Mouse (Mus musculus) CH12.LX (cell line): ENCODE results near the gene Ubash3b. TPM values are rescaled to one million over a fixed set of nuclear protein-coding genes. Genes with fewer than 3 reads are reported as not detected.
A peak's percentile ranks its signal among the peaks of the same experiment; 100 is the strongest.

Source experiments
- DNase-seq: peaks from one replicate; pipeline ENCODE4 v3.0.0-alpha.2; 2013; ENCODE audit errors: extremely low read depth
- H3K27ac ChIP-seq: 2 replicates; pipeline ENCODE4 v1.5.1; 2012; ENCODE audit warnings: low read depth, mild to moderate bottlenecking, control low read depth, moderate library complexity; ENCODE audit not compliant: insufficient read depth
- H3K27me3 ChIP-seq: replicated peaks from 2 replicates; pipeline ENCODE3; 2012; ENCODE audit warnings: inconsistent platforms
- H3K36me3 ChIP-seq, 2 experiments: replicated peaks in 1 of 2; 2 replicates each; pipeline versions ENCODE3 to v1.6.1; 2012; ENCODE audit warnings: inconsistent platforms in 1 of 2, low read length in 1 of 2, mild to moderate bottlenecking in 1 of 2, mixed read lengths in 1 of 2, moderate library complexity in 1 of 2; ENCODE audit not compliant: control insufficient read depth in 1 of 2, insufficient read depth in 1 of 2
- H3K4me1 ChIP-seq, 2 experiments: 2 replicates each; pipeline ENCODE4 v1.6.1; 2012; ENCODE audit warnings: inconsistent platforms in 1 of 2, moderate library complexity in 1 of 2; ENCODE audit not compliant: insufficient read depth in 2 of 2, control insufficient read depth in 1 of 2
- H3K4me2 ChIP-seq: 2 replicates; pipeline ENCODE4 v1.6.1; 2012; ENCODE audit warnings: low read depth, mild to moderate bottlenecking, control low read depth; ENCODE audit not compliant: poor library complexity, insufficient read depth, severe bottlenecking
- H3K4me3 ChIP-seq, 3 experiments: fragments of 150-350 bp in 1 of 3; sonication (generic) in 1 of 3; replicated peaks in 1 of 3; 2 replicates each; pipeline versions ENCODE3 to v1.5.1; 2011 to 2012; ENCODE audit warnings: low read depth in 2 of 3, low read length in 2 of 3, mild to moderate bottlenecking in 2 of 3, moderate library complexity in 2 of 3, control low read depth in 1 of 3, improper control_type of control experiment in 1 of 3, inconsistent platforms in 1 of 3, mixed read lengths in 1 of 3; ENCODE audit not compliant: poor library complexity in 1 of 3
- H3K79me2 ChIP-seq: replicated peaks from 2 replicates; pipeline ENCODE4 v1.6.1; 2012; ENCODE audit warnings: mild to moderate bottlenecking, moderate library complexity; ENCODE audit not compliant: control insufficient read depth, poor library complexity, insufficient read depth, severe bottlenecking; ENCODE audit errors: extremely low read depth
- H3K9ac ChIP-seq: 2 replicates; pipeline ENCODE4 v1.6.1; 2012; ENCODE audit warnings: low read depth, mild to moderate bottlenecking, control low read depth, moderate library complexity; ENCODE audit not compliant: insufficient read depth
- H3K9me3 ChIP-seq: replicated peaks from 2 replicates; pipeline ENCODE3; 2012; ENCODE audit warnings: low read length, inconsistent platforms, mixed read lengths
- EP300 ChIP-seq: IDR thresholded peaks from 2 replicates; pipeline ENCODE4 v1.6.1; 2011; ENCODE audit warnings: low read length, improper control_type of control experiment
- GABPA ChIP-seq: IDR thresholded peaks from 2 replicates; pipeline ENCODE4 v1.6.1; 2012; ENCODE audit warnings: low read depth, low read length, improper control_type of control experiment, inconsistent platforms; ENCODE audit not compliant: insufficient replicate concordance
- IRF4 ChIP-seq: IDR thresholded peaks from 2 replicates; pipeline ENCODE4 v1.6.1; 2014; ENCODE audit warnings: low read depth, mild to moderate bottlenecking, inconsistent platforms, low read length, improper control_type of control experiment
- MAFK ChIP-seq: IDR thresholded peaks from 2 replicates; pipeline ENCODE4 v1.6.1; 2011; ENCODE audit warnings: low read length, improper control_type of control experiment; ENCODE audit not compliant: insufficient replicate concordance
- MAZ ChIP-seq: IDR thresholded peaks from 2 replicates; pipeline ENCODE4 v1.6.1; 2012; ENCODE audit warnings: low read depth, mild to moderate bottlenecking, inconsistent platforms, low read length, improper control_type of control experiment, moderate library complexity
- MEF2A ChIP-seq: IDR thresholded peaks from 2 replicates; pipeline ENCODE4 v1.6.1; 2014; ENCODE audit warnings: low read depth, mild to moderate bottlenecking, inconsistent platforms, low read length, improper control_type of control experiment, borderline replicate concordance
- NELFE ChIP-seq: IDR thresholded peaks from 2 replicates; pipeline ENCODE4 v1.6.1; 2011; ENCODE audit warnings: low read depth, low read length, improper control_type of control experiment
- NRF1 ChIP-seq: IDR thresholded peaks from 2 replicates; pipeline ENCODE4 v1.6.1; 2014; ENCODE audit warnings: low read depth, mild to moderate bottlenecking, inconsistent platforms, low read length, improper control_type of control experiment, moderate library complexity
- PAX5 ChIP-seq: IDR thresholded peaks from 2 replicates; pipeline ENCODE4 v1.6.1; 2012; ENCODE audit warnings: low read length, inconsistent platforms, mixed read lengths
- POLR2A ChIP-seq: IDR thresholded peaks from 2 replicates; pipeline ENCODE4 v1.6.1; 2011; ENCODE audit warnings: low read depth, mild to moderate bottlenecking, improper control_type of control experiment, low read length
- RAD21 ChIP-seq: IDR thresholded peaks from 2 replicates; pipeline ENCODE4 v1.6.1; 2011; ENCODE audit warnings: low read depth, mild to moderate bottlenecking, low read length, improper control_type of control experiment, moderate library complexity
- TBP ChIP-seq: conservative IDR thresholded peaks from 2 replicates; pipeline ENCODE4 v1.6.1; 2011; ENCODE audit warnings: low read depth, low read length, improper control_type of control experiment
- UBTF ChIP-seq: IDR thresholded peaks from 2 replicates; pipeline ENCODE4 v1.6.1; 2012; ENCODE audit warnings: low read depth, mild to moderate bottlenecking, inconsistent platforms, low read length, improper control_type of control experiment, moderate library complexity
- ZMIZ1 ChIP-seq: IDR thresholded peaks from 2 replicates; pipeline ENCODE4 v1.6.1; 2012; ENCODE audit warnings: low read depth, mild to moderate bottlenecking, inconsistent platforms, low read length, improper control_type of control experiment
- ZNF384 ChIP-seq: IDR thresholded peaks from 2 replicates; pipeline ENCODE4 v1.6.1; 2012; ENCODE audit warnings: low read depth, low read length, improper control_type of control experiment, inconsistent platforms
- dilution Hi-C: fragments of 300-500 bp; cut with MboI; formaldehyde crosslinking; loops from 2 replicates; pipeline ENCODE4 v1.14.3; 2020; ENCODE audit warnings: low sequenced_read_pairs; ENCODE audit not compliant: extremely low pct_unique_long_range_greater_than_20kb, extremely low pct_ligation_motif_present
- in situ Hi-C: fragments of 300-500 bp; cut with MboI; formaldehyde crosslinking; loops from 3 replicates; pipeline ENCODE4 v1.14.3; 2019; ENCODE audit warnings: low sequenced_read_pairs, low pct_ligation_motif_present, low pct_unique_long_range_greater_than_20kb, mixed read lengths
- polyA plus RNA-seq: library from polyadenylated mRNA; unstranded; fragments of >175 nt; gene quantifications from 2 replicates; pipeline ENCODE4 v1.2.1, GENCODE M21; 2012; ENCODE audit warnings: low read depth; ENCODE audit not compliant: insufficient read length
- total RNA-seq, 2 experiments: library from RNA; depleted of rRNA; stranded (reverse); fragments of 300-350 nt in 1 of 2; fragments of >200 nt in 1 of 2; gene quantifications; 2 replicates each; pipeline ENCODE4 v1.2.3; 2012 to 2014

The Ubash3b gene
- total and polyA plus RNA-seq, 3 experiments = 2.8 to 4.6 (median 4.2) TPM

DNA sequence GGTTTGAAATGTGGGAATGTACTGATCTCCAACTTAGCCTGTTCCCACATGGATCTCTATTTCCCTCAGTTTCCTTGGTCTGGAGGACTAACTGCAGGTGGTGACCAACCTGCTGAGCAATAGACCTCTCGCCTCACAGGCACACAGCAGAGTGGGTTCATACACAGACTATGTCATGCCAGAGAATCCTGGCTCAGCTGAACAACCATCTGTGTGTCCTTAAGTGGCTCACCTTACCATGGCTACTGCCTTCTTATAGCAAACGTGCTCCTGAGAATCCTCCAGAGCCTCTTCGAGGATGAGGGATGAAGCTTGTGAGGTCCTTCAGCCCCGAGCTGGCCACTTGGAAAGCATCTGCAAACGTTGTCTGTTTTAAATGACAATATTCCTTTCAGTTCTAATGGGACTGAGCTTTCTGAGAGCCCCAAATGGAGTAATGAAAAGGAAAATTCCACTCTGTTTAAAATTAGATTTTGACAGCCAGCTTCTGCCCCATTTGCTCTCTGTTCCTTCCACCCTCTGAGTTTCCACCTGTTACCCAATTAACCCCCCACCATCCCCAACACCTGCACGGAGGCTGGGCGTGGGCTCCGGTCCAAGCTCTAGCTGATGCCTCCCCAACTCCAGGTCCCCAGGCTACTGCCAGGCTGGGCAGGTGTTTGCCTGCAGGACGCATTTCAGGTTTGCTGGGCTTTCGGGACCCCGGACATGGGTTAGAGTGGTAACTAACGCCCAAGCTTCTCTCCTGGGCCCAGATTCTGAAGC, 37.2 kb upstream of the Ubash3b start:
- no peak for DNase-seq
- dilution Hi-C loops = no loop called here
- no peaks in the 10 kb centered on the region for H3K79me2 ChIP-seq
- TF ChIP-seq ZMIZ1 (no peak), MEF2A (peak; percentile 4; the same call in 1 of the 2 replicates)
- in situ Hi-C loops = loop anchor here (10.0 kb wide), 1 partner anchor 384 kb away; no protein-coding TSS in a partner anchor
- peak overlapping the region; percentile 6; the same call in 1 of the 2 replicates for H3K4me2 ChIP-seq
- no peak overlapping the region for H3K27ac ChIP-seq
- no peak overlapping the region for H3K4me3 ChIP-seq
- H3K9me3 ChIP-seq = no peaks in the 10 kb centered on the region
- peaks cover 4 to 7% of the 10 kb centered on the region in 2 experiments for H3K4me1 ChIP-seq
- no peaks in the 10 kb centered on the region for H3K36me3 ChIP-seq
- H3K9ac ChIP-seq = peak overlapping the region; percentile 6; the same call in 1 of the 2 replicates
- H3K27me3 ChIP-seq = no peaks in the 10 kb centered on the region

DNA sequence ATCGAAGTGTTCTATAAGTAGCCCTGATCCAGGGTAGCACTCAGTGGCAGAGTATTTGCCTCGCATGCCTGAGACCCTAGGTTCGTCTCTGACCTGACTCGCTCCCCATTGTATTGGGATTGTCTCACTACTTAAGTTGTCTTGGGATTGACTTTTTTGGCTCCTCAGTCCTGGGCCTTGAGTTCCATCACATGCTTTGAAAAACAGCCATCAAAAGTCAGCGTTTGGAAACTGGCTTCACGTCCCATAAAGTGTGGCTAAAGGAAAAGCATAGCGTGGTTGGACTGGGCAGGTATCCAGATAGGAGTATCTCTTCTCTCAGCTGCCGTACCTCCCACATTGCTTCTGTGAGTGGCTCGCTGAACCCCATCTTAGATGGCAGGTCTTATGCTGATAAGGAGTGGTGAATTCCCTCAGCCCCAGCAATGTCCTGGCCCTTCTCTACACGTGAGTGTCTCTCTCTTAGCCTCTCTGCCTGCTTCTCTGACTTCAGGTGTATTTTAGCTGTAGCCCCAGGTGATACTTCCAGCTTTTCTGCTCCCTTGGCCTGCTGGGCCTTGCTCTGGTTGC, 34.3 kb upstream of the Ubash3b start:
- H3K36me3 ChIP-seq = no peaks in the 10 kb centered on the region
- H3K79me2 ChIP-seq = no peaks in the 10 kb centered on the region
- peaks cover 13 to 24% of the 10 kb centered on the region in 2 experiments for H3K4me1 ChIP-seq
- no peak overlapping the region for H3K4me3 ChIP-seq
- in situ Hi-C loops (loop anchor here (10.0 kb wide), 1 partner anchor 381 kb away; no protein-coding TSS in a partner anchor), dilution Hi-C loops (no loop called here)
- no peak for DNase-seq
- no peak for TF ChIP-seq NELFE
- TF ChIP-seq PAX5 = no peak
- no peak for TF ChIP-seq ZNF384
- no peak for TF ChIP-seq POLR2A
- no peak for TF ChIP-seq TBP
- no peak for TF ChIP-seq MAFK
- no peak overlapping the region for H3K27ac ChIP-seq
- no peak overlapping the region for H3K4me2 ChIP-seq
- H3K27me3 ChIP-seq = no peaks in the 10 kb centered on the region
- no peaks in the 10 kb centered on the region for H3K9me3 ChIP-seq
- no peak overlapping the region for H3K9ac ChIP-seq

DNA sequence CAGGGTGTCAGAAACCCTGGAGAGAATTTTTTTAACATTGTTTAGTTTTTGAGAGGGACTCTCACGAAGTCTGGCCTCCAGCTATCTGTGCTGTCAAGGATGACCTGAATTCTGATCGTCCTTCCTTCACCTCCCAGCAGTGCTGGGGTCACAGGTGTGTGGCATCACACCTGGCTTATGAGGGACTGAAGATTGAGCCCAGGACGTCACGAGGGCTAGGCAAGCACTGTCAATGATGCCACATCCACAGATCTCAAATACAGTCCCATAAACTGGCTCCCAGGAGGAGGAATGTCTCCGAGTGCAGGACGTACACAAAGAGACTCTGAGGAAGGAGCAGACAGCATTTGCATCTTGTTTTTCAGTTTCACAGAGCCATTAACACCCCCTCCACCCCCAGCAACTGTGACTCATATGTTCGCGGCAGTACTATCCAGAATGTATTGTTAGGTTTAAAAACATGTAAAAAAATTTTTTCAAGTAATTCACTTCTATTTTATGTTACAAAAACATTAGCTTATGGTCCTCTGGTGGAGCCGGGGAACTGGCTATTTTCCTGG, 30.2 kb upstream of the Ubash3b start:
- H3K4me3 ChIP-seq = peak overlapping the region in 1 of 3 experiments; percentile 10
- TF ChIP-seq EP300 (peak; percentile 46; the same call in 1 of the 2 replicates), IRF4 (peak; percentile 33; the same call in 1 of the 2 replicates), UBTF (no peak), MAZ (no peak), GABPA (no peak), NRF1 (no peak), RAD21 (no peak), ZNF384 (no peak)
- TF ChIP-seq, all 38 proteins: peak for 2
- Histone ChIP-seq H3K27me3 (no peaks in the 10 kb centered on the region), H3K4me1 (peaks cover 9 to 17% of the 10 kb centered on the region in 2 experiments), H3K4me2 (peak overlapping the region; percentile 52), H3K9ac (no peak overlapping the region), H3K27ac (no peak overlapping the region), H3K79me2 (no peaks in the 10 kb centered on the region), H3K9me3 (no peaks in the 10 kb centered on the region), H3K36me3 (no peaks in the 10 kb centered on the region)
- in situ Hi-C loops = loop anchor here (5.0 to 10.0 kb wide), 2 partner anchors 199 to 377 kb away; no protein-coding TSS in a partner anchor
- DNase-seq = no peak
- dilution Hi-C loops = no loop called here
